Mouse (Mus musculus) CH12.LX (cell line): Measurements from ENCODE around the gene Olfr1046. TPM values are rescaled to one million over a fixed set of nuclear protein-coding genes. Genes with fewer than 3 reads are reported as not detected.
"Not testable (repeated sequence)": the region's sequence is repeated elsewhere in the genome, so short reads cannot be mapped to it uniquely, and the experiment has no call there.

Experiments used
- DNase-seq: peaks from one replicate; pipeline ENCODE4 v3.0.0-alpha.2; 2013; ENCODE audit errors: extremely low read depth
- H3K27ac ChIP-seq: 2 replicates; pipeline ENCODE4 v1.5.1; 2012; ENCODE audit warnings: low read depth, mild to moderate bottlenecking, control low read depth, moderate library complexity; ENCODE audit not compliant: insufficient read depth
- H3K27me3 ChIP-seq: replicated peaks from 2 replicates; pipeline ENCODE3; 2012; ENCODE audit warnings: inconsistent platforms
- H3K36me3 ChIP-seq, 2 experiments: replicated peaks in 1 of 2; 2 replicates each; pipeline versions ENCODE3 to v1.6.1; 2012; ENCODE audit warnings: inconsistent platforms in 1 of 2, low read length in 1 of 2, mild to moderate bottlenecking in 1 of 2, mixed read lengths in 1 of 2, moderate library complexity in 1 of 2; ENCODE audit not compliant: control insufficient read depth in 1 of 2, insufficient read depth in 1 of 2
- H3K4me1 ChIP-seq, 2 experiments: 2 replicates each; pipeline ENCODE4 v1.6.1; 2012; ENCODE audit warnings: inconsistent platforms in 1 of 2, moderate library complexity in 1 of 2; ENCODE audit not compliant: insufficient read depth in 2 of 2, control insufficient read depth in 1 of 2
- H3K4me2 ChIP-seq: 2 replicates; pipeline ENCODE4 v1.6.1; 2012; ENCODE audit warnings: low read depth, mild to moderate bottlenecking, control low read depth; ENCODE audit not compliant: poor library complexity, insufficient read depth, severe bottlenecking
- H3K4me3 ChIP-seq, 3 experiments: fragments of 150-350 bp in 1 of 3; sonication (generic) in 1 of 3; replicated peaks in 1 of 3; 2 replicates each; pipeline versions ENCODE3 to v1.5.1; 2011 to 2012; ENCODE audit warnings: low read depth in 2 of 3, low read length in 2 of 3, mild to moderate bottlenecking in 2 of 3, moderate library complexity in 2 of 3, control low read depth in 1 of 3, improper control_type of control experiment in 1 of 3, inconsistent platforms in 1 of 3, mixed read lengths in 1 of 3; ENCODE audit not compliant: poor library complexity in 1 of 3
- H3K79me2 ChIP-seq: replicated peaks from 2 replicates; pipeline ENCODE4 v1.6.1; 2012; ENCODE audit warnings: mild to moderate bottlenecking, moderate library complexity; ENCODE audit not compliant: control insufficient read depth, poor library complexity, insufficient read depth, severe bottlenecking; ENCODE audit errors: extremely low read depth
- H3K9ac ChIP-seq: 2 replicates; pipeline ENCODE4 v1.6.1; 2012; ENCODE audit warnings: low read depth, mild to moderate bottlenecking, control low read depth, moderate library complexity; ENCODE audit not compliant: insufficient read depth
- H3K9me3 ChIP-seq: replicated peaks from 2 replicates; pipeline ENCODE3; 2012; ENCODE audit warnings: low read length, inconsistent platforms, mixed read lengths
- CHD1 ChIP-seq: IDR thresholded peaks from 2 replicates; pipeline ENCODE4 v1.6.1; 2012; ENCODE audit warnings: low read depth, low read length, improper control_type of control experiment, inconsistent platforms
- CHD2 ChIP-seq: IDR thresholded peaks from 2 replicates; pipeline ENCODE4 v1.6.1; 2011; ENCODE audit warnings: low read length, improper control_type of control experiment
- CTCF ChIP-seq, 2 experiments: IDR thresholded peaks in 1 of 2; conservative IDR thresholded peaks in 1 of 2; 2 replicates each; pipeline ENCODE4 v1.5.1; 2011 to 2012; ENCODE audit warnings: low read depth in 2 of 2, low read length in 2 of 2, improper control_type of control experiment in 1 of 2, inconsistent platforms in 1 of 2, mild to moderate bottlenecking in 1 of 2, moderate library complexity in 1 of 2
- E2F4 ChIP-seq: IDR thresholded peaks from 2 replicates; pipeline ENCODE4 v1.6.1; 2011; ENCODE audit warnings: low read depth, low read length, improper control_type of control experiment; ENCODE audit not compliant: insufficient replicate concordance
- ELF1 ChIP-seq: IDR thresholded peaks from 2 replicates; pipeline ENCODE4 v1.6.1; 2014; ENCODE audit warnings: low read depth, mild to moderate bottlenecking, inconsistent platforms, low read length, improper control_type of control experiment
- GABPA ChIP-seq: IDR thresholded peaks from 2 replicates; pipeline ENCODE4 v1.6.1; 2012; ENCODE audit warnings: low read depth, low read length, improper control_type of control experiment, inconsistent platforms; ENCODE audit not compliant: insufficient replicate concordance
- IRF4 ChIP-seq: IDR thresholded peaks from 2 replicates; pipeline ENCODE4 v1.6.1; 2014; ENCODE audit warnings: low read depth, mild to moderate bottlenecking, inconsistent platforms, low read length, improper control_type of control experiment
- JUN ChIP-seq: IDR thresholded peaks from 2 replicates; pipeline ENCODE4 v1.6.1; 2011; ENCODE audit warnings: low read depth, mild to moderate bottlenecking, low read length, improper control_type of control experiment, moderate library complexity; ENCODE audit not compliant: insufficient read depth
- JUND ChIP-seq: conservative IDR thresholded peaks from 2 replicates; pipeline ENCODE4 v1.6.1; 2011; ENCODE audit warnings: low read depth, low read length, improper control_type of control experiment
- KAT2A ChIP-seq: IDR thresholded peaks from 2 replicates; pipeline ENCODE4 v1.6.1; 2012; ENCODE audit warnings: low read length, improper control_type of control experiment, inconsistent platforms; ENCODE audit not compliant: insufficient replicate concordance
- MAFK ChIP-seq: IDR thresholded peaks from 2 replicates; pipeline ENCODE4 v1.6.1; 2011; ENCODE audit warnings: low read length, improper control_type of control experiment; ENCODE audit not compliant: insufficient replicate concordance
- MAX ChIP-seq: IDR thresholded peaks from 2 replicates; pipeline ENCODE4 v1.6.1; 2011; ENCODE audit warnings: low read length, improper control_type of control experiment
- PAX5 ChIP-seq: IDR thresholded peaks from 2 replicates; pipeline ENCODE4 v1.6.1; 2012; ENCODE audit warnings: low read length, inconsistent platforms, mixed read lengths
- POLR2A ChIP-seq: IDR thresholded peaks from 2 replicates; pipeline ENCODE4 v1.6.1; 2011; ENCODE audit warnings: low read depth, mild to moderate bottlenecking, improper control_type of control experiment, low read length
- POLR2AphosphoS2 ChIP-seq: IDR thresholded peaks from 2 replicates; pipeline ENCODE4 v1.6.1; 2011; ENCODE audit warnings: low read depth, low read length, improper control_type of control experiment
- RCOR1 ChIP-seq: conservative IDR thresholded peaks from 2 replicates; pipeline ENCODE4 v1.6.1; 2012; ENCODE audit warnings: low read depth, mild to moderate bottlenecking, inconsistent platforms, low read length, improper control_type of control experiment
- SMC3 ChIP-seq: IDR thresholded peaks from 2 replicates; pipeline ENCODE4 v1.6.1; 2011; ENCODE audit warnings: low read depth, low read length, improper control_type of control experiment
- TCF12 ChIP-seq: IDR thresholded peaks from 2 replicates; pipeline ENCODE4 v1.6.1; 2014; ENCODE audit warnings: low read depth, mild to moderate bottlenecking, inconsistent platforms, low read length, improper control_type of control experiment
- UBTF ChIP-seq: IDR thresholded peaks from 2 replicates; pipeline ENCODE4 v1.6.1; 2012; ENCODE audit warnings: low read depth, mild to moderate bottlenecking, inconsistent platforms, low read length, improper control_type of control experiment, moderate library complexity
- USF1 ChIP-seq: IDR thresholded peaks from 2 replicates; pipeline ENCODE4 v1.6.1; 2014; ENCODE audit warnings: low read depth, mild to moderate bottlenecking, inconsistent platforms, low read length, improper control_type of control experiment
- ZC3H11A ChIP-seq: IDR thresholded peaks from 2 replicates; pipeline ENCODE4 v1.6.1; 2012; ENCODE audit warnings: low read depth, mild to moderate bottlenecking, inconsistent platforms, low read length, improper control_type of control experiment
- ZNF384 ChIP-seq: IDR thresholded peaks from 2 replicates; pipeline ENCODE4 v1.6.1; 2012; ENCODE audit warnings: low read depth, low read length, improper control_type of control experiment, inconsistent platforms
- dilution Hi-C: fragments of 300-500 bp; cut with MboI; formaldehyde crosslinking; loops from 2 replicates; pipeline ENCODE4 v1.14.3; 2020; ENCODE audit warnings: low sequenced_read_pairs; ENCODE audit not compliant: extremely low pct_unique_long_range_greater_than_20kb, extremely low pct_ligation_motif_present
- in situ Hi-C: fragments of 300-500 bp; cut with MboI; formaldehyde crosslinking; loops from 3 replicates; pipeline ENCODE4 v1.14.3; 2019; ENCODE audit warnings: low sequenced_read_pairs, low pct_ligation_motif_present, low pct_unique_long_range_greater_than_20kb, mixed read lengths
- polyA plus RNA-seq: library from polyadenylated mRNA; unstranded; fragments of >175 nt; gene quantifications from 2 replicates; pipeline ENCODE4 v1.2.1, GENCODE M21; 2012; ENCODE audit warnings: low read depth; ENCODE audit not compliant: insufficient read length
- total RNA-seq, 2 experiments: library from RNA; depleted of rRNA; stranded (reverse); fragments of 300-350 nt in 1 of 2; fragments of >200 nt in 1 of 2; gene quantifications; 2 replicates each; pipeline ENCODE4 v1.2.3; 2012 to 2014

Olfr1046 gene
- total and polyA plus RNA-seq, 3 experiments, result not detected

DNA sequence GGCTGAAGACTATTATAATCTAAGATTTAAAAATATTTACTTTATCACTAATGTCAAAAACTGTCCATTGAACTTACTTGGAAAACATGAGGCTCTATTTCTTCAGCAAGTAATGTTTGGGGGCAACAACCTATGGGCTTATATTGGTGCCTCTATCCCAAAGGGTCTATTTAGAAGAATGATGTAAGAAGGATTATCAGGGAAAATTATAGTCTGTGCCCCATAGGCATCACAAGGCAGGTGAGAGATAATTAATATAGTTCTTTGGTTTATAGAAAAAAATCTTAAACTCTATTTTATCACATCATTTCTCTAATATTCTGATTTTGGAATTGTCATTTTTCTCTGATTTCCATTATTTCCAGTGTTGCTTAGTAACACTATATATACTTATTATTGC is 41.4 kb downstream of the Olfr1046 start, which contains the start of gene Olfr1044:
Gene Olfr1044 (minus strand): TSS at position 101 of the 400 bp plus-strand sequence.
- Histone ChIP-seq H3K4me1 (no peaks in the 10 kb centered on the region), H3K79me2 (no peaks in the 10 kb centered on the region), H3K27ac (no peak within 1 kb of the TSS), H3K36me3 (no peaks in the 10 kb centered on the region), H3K4me2 (no peak within 1 kb of the TSS), H3K27me3 (no peaks in the 10 kb centered on the region)
- DNase-seq, result no peak
- in situ Hi-C loops, result no loop called here
- no peak for TF ChIP-seq UBTF
- no peak for TF ChIP-seq PAX5
- no peak for TF ChIP-seq ZC3H11A
- no peak for TF ChIP-seq CHD2
- no peak for TF ChIP-seq CHD1
- TF ChIP-seq JUN, result no peak
- no peak for TF ChIP-seq MAX
- no peak for TF ChIP-seq IRF4
- TF ChIP-seq POLR2AphosphoS2, result no peak
- no peak for TF ChIP-seq SMC3
- TF ChIP-seq TCF12, result no peak
- no peak for TF ChIP-seq JUND
- no peak for TF ChIP-seq USF1
- TF ChIP-seq KAT2A, result no peak
- TF ChIP-seq, all 38 proteins: peak for 0
- H3K9ac ChIP-seq, result no peak within 1 kb of the TSS
- dilution Hi-C loops, result no loop called here
- H3K4me3 ChIP-seq, result no peak within 1 kb of the TSS
- H3K9me3 ChIP-seq, result peaks cover 14% of the 10 kb centered on the region

DNA sequence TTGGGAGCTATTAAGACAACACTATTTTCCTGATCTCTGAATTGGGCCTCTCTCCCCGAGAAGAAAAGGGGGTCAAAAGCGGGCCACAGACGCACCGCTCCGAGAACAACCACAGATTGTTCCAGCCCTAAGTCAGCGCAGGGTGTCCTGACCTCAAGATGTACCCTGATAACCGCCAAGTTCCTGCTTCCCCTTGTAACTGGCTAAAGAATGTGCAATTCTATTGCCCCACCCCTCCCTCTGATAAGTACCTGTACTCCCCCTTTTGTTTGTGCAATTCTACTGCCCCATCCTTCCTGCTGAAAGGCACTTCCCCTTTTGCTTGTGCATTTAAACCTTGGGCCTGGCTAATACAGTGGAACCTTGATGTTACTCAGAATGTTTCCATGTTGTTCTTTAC is 43.7 kb downstream of the Olfr1046 start:
- in situ Hi-C loops, H3K36me3 ChIP-seq, H3K4me2 ChIP-seq, H3K27ac ChIP-seq, H3K79me2 ChIP-seq, H3K4me1 ChIP-seq, H3K27me3 ChIP-seq, dilution Hi-C loops, DNase-seq, H3K9ac ChIP-seq, H3K4me3 ChIP-seq: not testable (repeated sequence)
- H3K9me3 ChIP-seq, result peaks cover 13% of the 10 kb centered on the region

GRCm38 (mm10) chr2:86167422-86167821 is 51.7 kb downstream of the Olfr1046 start, which contains the start of gene Olfr1043:
Olfr1043 (minus strand) TSS chr2:86167522.
- H3K4me1 ChIP-seq, result no peaks in the 10 kb centered on the region
- peaks cover 15% of the 10 kb centered on the region for H3K9me3 ChIP-seq
- H3K79me2 ChIP-seq, result no peaks in the 10 kb centered on the region
- H3K9ac ChIP-seq, result no peak within 1 kb of the TSS
- H3K27ac ChIP-seq, result no peak within 1 kb of the TSS
- dilution Hi-C loops, result no loop called here
- no peaks in the 10 kb centered on the region for H3K27me3 ChIP-seq
- no peak within 1 kb of the TSS for H3K4me2 ChIP-seq
- DNase-seq, result no peak
- H3K4me3 ChIP-seq, result no peak within 1 kb of the TSS
- no peaks in the 10 kb centered on the region for H3K36me3 ChIP-seq
- in situ Hi-C loops, result no loop called here
- TF ChIP-seq MAFK (no peak), IRF4 (no peak), GABPA (no peak), UBTF (no peak), TCF12 (no peak), RCOR1 (no peak), CHD2 (no peak), USF1 (no peak), ZNF384 (no peak), CTCF (conservative IDR thresholded peaks at IDR 0.05 in 1 of 2, IDR thresholded peaks at IDR 0.05 in 1 of 2; ENCODE audit: low read depth in 2 of 2, low read length in 2 of 2) (no peak), POLR2A (no peak), POLR2AphosphoS2 (no peak), E2F4 (no peak), ELF1 (no peak)
- TF ChIP-seq, all 38 proteins: peak for 0
